13 mouse cellular contexts compared by ENCODE assay signal in the genomic region with DNA sequence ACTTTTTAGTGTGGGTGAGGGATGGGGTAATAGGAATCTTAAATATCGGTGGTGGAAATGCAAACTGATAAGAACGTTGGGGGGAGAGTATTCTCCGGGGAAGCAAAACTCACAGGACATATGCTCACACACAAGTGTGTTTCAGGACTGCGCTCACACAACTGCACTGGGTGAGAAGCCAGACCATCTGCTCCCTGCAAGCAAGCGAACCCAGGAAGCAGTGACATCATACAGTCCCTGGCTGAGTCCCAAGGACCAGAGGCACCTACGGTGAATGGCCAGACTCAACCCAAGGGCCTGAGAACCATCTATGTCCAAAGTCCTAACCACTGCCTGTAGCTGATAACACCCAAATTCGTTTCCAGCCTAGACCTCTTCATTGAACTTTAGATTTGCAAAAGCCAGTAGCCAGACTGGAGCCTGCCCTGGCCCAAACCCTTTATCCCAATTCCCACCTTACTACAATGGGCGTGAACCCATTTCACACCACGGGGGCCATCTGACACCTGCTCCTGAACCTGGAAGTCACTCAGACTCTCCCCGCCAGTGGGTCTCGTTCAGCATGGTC. TPM values are rescaled to one million over a fixed set of nuclear protein-coding genes. Genes with fewer than 3 reads are reported as not detected.
A peak's percentile ranks its signal among the peaks of the same experiment; 100 is the strongest.
DNase-seq lines count a peak whose midpoint lies in the region; ATAC-seq lines count a peak whose summit lies in the region.
"Had no signal": no experiment of that assay in that cellular context is flagged by ENCODE, and none has a peak within 500 bp of the region (broad histone marks: within the 10 kb centered on the region; RNA-seq: fewer than 3 reads in every experiment).

No protein-coding gene starts in this region.

- H3K4me1 ChIP-seq in liver, embryonic 15.5 days (replicated peaks): peaks cover 51% of the 10 kb centered on the region
- H3K4me1 ChIP-seq: limb, embryonic 15.5 days; neural tube, embryonic 12.5 days had no signal

- H3K4me3 ChIP-seq in liver, embryonic 15.5 days (replicated peaks): no peak overlapping the region
- H3K4me3 ChIP-seq: limb, embryonic 15.5 days; neural tube, embryonic 12.5 days had no signal

- no peaks in the 10 kb centered on the region for H3K36me3 ChIP-seq in liver, embryonic 15.5 days (replicated peaks)
- H3K36me3 ChIP-seq: limb, embryonic 15.5 days; neural tube, embryonic 12.5 days had no signal

- no peak for DNase-seq in cerebellum, postnatal 4 days (ENCODE audit: low spot score in 2 of 2)
- peak; percentile 44 for DNase-seq in adipocyte (ENCODE audit: low spot score)
- DNase-seq in frontal cortex, postnatal 36 days (ENCODE audit: low spot score in 2 of 2): peak; percentile 44 to 70
- no peak for DNase-seq in gastrocnemius, adult 18-20 months (ENCODE audit: low spot score)
- DNase-seq in B cell, adult 2 months: no peak
- DNase-seq in yolk sac, embryonic 10.5 days (ENCODE audit: low spot score): no peak

- peaks cover 33% of the 10 kb centered on the region for H3K27me3 ChIP-seq in liver, embryonic 15.5 days
- H3K27me3 ChIP-seq: Patski had no signal

- peak; percentile 74 for ATAC-seq in cerebellum, adult (ENCODE audit: insufficient number of reproducible peaks, low FRiP score, low TSS enrichment)
- ATAC-seq in liver, embryonic 15.5 days (ENCODE audit: insufficient read depth): no peak
- ATAC-seq: intestine, embryonic 16.5 days; Patski had no signal

- H3K9ac ChIP-seq in liver, embryonic 15.5 days: no peak overlapping the region
- H3K9ac ChIP-seq: limb, embryonic 15.5 days; neural tube, embryonic 12.5 days had no signal

- H3K27ac ChIP-seq in liver, embryonic 15.5 days (replicated peaks): peak overlapping the region; percentile 89
- H3K27ac ChIP-seq: limb, embryonic 15.5 days; neural tube, embryonic 12.5 days had no signal

- H3K9me3 ChIP-seq in liver, embryonic 15.5 days (replicated peaks): 0 out of 2 replicates have a peak, but pooled peaks cover under 1% of the 10 kb centered on the region
- H3K9me3 ChIP-seq: limb, embryonic 15.5 days; neural tube, embryonic 12.5 days had no signal

- H3K4me2 ChIP-seq in liver, embryonic 15.5 days: no peak overlapping the region
- H3K4me2 ChIP-seq: limb, embryonic 15.5 days; neural tube, embryonic 12.5 days had no signal

- WGBS in liver, embryonic 15.5 days (ENCODE audit: insufficient replicate concordance): 55% methylated on average over 11 of the region's 11 CpGs

RNA-seq across cellular contexts. Expression of gene Sftpb, which starts 33.4 kb away (rescaled TPM):
- not detected in 2 replicates for polyA plus RNA-seq in liver, embryonic 15.5 days (2015; fragmentation: Nextera tagmentation; extraction: Ambion mirVana)
- not detected for total RNA-seq in gastrocnemius, adult 18-20 months (2021)
- polyA plus RNA-seq: heart, embryonic 14.5 days; limb, embryonic 15.5 days; neural tube, embryonic 12.5 days had no signal

RNA-seq across cellular contexts. Expression of gene Atoh8, which starts 35.7 kb away (rescaled TPM):
- 0.88 and 0.96 TPM in 2 replicates for polyA plus RNA-seq in liver, embryonic 15.5 days (2015; fragmentation: Nextera tagmentation; extraction: Ambion mirVana)
- total RNA-seq in gastrocnemius, adult 18-20 months (2021): 1 to 10 TPM; 4.3 to 6.3 TPM

Comparison
In these comparisons a context has a peak if more than half of its experiments do, and no peak if none do; other contexts are left out.
1. DNase-seq: peak in adipocyte (single experiment) and frontal cortex, postnatal 36 days (2 of 2); none in cerebellum, postnatal 4 days (0 of 2), gastrocnemius, adult 18-20 months (single experiment), B cell, adult 2 months (0 of 2) and yolk sac, embryonic 10.5 days (single experiment).